Mouse (Mus musculus) ES-E14 (cell line): ENCODE results near the gene Ap1b1.

Experiments
- CHD2 ChIP-seq: IDR thresholded peaks from 2 replicates; pipeline ENCODE4 v1.6.1; 2014; ENCODE audit warnings: mild to moderate bottlenecking, low read depth, low read length, inconsistent platforms
- HCFC1 ChIP-seq: IDR thresholded peaks from 2 replicates; pipeline ENCODE4 v1.6.1; 2012; ENCODE audit warnings: low read length, inconsistent platforms, borderline replicate concordance; ENCODE audit not compliant: insufficient read depth
- MAFK ChIP-seq: IDR thresholded peaks from 2 replicates; pipeline ENCODE4 v1.6.1; 2014; ENCODE audit warnings: mild to moderate bottlenecking, low read depth, low read length, inconsistent platforms; ENCODE audit not compliant: insufficient read depth
- ZC3H11A ChIP-seq: IDR thresholded peaks from 2 replicates; pipeline ENCODE4 v1.6.1; 2012; ENCODE audit warnings: low read depth, mild to moderate bottlenecking, inconsistent platforms, low read length, borderline replicate concordance
- ZNF384 ChIP-seq: IDR thresholded peaks from 2 replicates; pipeline ENCODE4 v1.6.1; 2012; ENCODE audit warnings: low read depth, low read length, inconsistent platforms

DNA sequence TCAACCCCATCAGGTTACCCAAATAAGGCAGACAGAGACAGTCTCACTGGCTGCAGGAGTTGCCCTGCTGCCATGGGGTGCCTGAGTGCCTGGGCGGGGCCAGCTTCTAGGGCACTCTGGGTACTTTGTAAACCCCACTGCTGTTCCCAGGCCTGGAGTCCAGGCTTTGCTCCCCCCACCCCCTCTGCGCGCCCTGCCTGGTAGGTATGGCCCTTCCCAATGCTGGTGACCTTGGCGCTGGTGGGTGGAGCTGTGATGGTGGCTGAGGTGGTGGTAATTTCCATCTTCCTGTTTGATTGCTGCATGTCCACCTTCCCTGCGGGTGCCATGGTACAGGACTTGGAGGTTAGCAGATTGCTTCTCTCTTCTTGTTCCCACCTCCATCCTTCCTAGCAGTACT is 54.0 kb downstream of the Ap1b1 start:
- TF ChIP-seq ZC3H11A (no peak), MAFK (no peak), ZNF384 (no peak), HCFC1 (no peak), CHD2 (no peak)
